Mouse (Mus musculus) v-Abl transformed pro-B cells (cell line): ENCODE measurements around the gene Pnma5.

Experiments used
- in situ Hi-C, 2 experiments: fragments of 400-800 bp; cut with MboI; formaldehyde crosslinking; loops; one replicate each; pipeline ENCODE4 v1.15.1; 2025; ENCODE audit not compliant: unreplicated experiment in 2 of 2

The Pnma5 gene

DNA sequence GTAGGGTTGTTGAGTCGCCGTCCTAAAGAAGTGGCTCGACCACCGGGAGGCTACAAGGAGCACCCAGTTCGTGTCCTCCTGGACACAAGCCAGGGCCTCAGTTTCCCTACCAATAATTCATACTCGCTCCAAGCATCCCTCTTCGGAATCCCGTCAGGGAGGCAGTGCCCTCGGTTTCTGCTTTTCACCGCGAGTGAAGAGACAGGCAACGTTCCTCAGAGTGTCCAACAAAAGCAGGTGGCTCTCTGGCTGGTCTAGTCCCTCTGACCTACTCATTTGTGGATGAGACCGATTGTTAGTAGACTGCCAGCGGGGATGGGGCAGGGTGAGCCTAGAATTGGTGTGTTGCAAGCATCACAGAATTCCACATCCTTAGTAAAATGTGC lies 49.4 kb downstream of the Pnma5 start:
- in situ Hi-C loops, result no loop called here

GRCm38 (mm10) chrX:72986841-72987519 lies 49.9 kb downstream of the Pnma5 start, which contains the start of gene Zfp185:
Gene Zfp185 (plus strand): TSS chrX:72987339.
- in situ Hi-C loops, result no loop called here

DNA sequence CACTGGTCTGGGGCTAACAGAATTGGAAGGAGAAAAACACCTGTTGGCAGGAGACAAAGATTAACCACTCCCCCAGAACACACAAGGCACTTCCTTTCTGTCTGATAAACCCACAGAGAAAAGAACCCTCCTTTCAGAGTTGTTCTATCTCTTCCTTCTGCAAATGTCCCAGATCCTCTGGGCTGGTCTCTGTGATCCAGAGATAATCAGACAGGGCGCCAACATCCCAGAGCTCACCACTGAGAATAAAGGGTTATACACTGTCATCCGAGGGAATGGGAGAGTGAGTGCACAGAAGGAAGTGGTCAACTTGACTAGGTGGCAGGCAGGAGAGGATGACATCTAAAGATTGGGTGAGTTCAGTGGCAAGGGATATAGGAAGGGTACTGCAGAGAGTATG lies 51.3 kb downstream of the Pnma5 start:
- in situ Hi-C loops, result no loop called here
